Mouse (Mus musculus) kidney, adult 8-10 months (tissue): ENCODE measurements around the gene Cdx4.

ENCODE experiments used
- DNase-seq, 2 experiments: peaks; one replicate each; pipeline ENCODE4 v3.0.0; 2022

The Cdx4 gene

DNA sequence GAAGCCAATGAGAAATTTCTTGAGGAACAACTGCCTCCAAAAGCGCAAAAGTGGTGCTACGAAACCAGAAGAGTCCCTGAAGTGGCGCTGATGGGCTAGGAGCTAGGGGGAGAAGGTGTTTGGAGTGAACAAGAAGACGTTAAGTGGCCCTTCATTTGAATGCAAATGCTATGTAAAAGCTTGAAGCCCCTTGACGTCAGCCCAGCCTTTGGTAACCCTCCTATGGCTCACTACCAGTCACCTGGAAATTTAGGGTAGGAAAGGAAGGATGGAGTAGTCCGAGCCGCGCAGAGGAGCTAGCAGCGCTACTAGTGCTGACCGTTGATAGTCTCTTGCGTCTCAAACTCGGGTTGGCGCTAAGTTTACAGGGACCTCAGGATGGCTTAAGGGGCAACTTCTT is at the start of gene Cdx4:
Cdx4 (plus strand) TSS at position 253 of the 400 bp plus-strand sequence.
- DNase-seq, result no peak

DNA sequence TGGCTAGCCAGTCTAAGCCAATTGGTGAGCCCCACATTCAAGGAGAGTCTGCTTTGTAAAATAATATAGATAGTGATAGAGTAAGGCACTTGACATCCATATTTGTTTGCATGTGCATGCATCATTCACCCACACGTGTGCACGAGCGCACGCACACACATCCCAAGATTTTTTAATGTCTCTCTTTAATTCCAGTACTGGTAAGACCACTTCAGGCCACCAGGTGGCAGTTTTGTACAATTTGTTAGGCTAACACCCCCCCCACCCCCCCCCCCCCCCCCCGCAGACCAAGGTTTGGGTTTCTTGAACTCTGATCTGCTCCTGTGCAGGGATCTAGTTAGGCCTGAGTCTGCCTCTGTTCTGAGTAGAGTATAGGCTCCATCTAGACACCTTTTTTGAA is 46.9 kb upstream of the Cdx4 start:
- peak in 1 of 2 experiments; percentile 46 for DNase-seq

DNA sequence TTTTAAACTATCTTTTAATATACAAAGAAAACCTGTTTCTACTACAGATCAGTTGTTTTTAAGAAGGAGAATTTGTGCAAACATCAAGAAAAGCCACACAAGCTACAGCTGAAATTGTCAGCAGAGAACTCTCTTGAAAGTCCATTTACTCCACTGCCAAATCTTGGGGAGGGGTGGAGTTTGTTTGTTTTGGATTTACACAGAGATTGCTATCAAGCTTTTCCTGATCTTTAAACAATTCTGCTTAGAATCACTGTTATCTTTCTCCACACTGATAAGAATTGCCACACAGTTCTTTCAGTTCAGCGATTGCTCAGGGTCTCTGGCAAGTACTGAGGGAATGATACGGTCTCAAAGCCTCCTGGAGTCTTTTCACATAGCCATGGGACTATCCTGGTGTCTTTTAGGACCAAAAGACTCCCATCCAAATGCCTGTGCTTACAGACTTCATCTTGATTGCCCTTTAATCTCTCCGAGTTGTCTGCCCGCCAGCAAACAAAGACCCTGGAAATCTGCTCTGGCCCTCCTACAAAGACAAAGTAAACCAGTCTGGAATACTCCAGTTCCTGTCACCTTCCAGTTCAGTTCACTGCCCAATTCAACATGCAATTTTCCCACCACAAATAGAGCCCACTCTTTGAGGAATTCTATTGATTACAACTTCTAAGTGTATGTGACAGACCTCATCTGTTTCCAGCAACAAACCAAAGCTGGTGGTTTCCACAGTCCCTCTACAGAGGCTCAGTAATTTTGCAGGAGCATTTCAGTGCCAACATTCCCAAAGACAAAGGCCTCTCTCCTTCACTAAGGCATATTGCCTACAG is 34.1 kb upstream of the Cdx4 start:
- no peak for DNase-seq

DNA sequence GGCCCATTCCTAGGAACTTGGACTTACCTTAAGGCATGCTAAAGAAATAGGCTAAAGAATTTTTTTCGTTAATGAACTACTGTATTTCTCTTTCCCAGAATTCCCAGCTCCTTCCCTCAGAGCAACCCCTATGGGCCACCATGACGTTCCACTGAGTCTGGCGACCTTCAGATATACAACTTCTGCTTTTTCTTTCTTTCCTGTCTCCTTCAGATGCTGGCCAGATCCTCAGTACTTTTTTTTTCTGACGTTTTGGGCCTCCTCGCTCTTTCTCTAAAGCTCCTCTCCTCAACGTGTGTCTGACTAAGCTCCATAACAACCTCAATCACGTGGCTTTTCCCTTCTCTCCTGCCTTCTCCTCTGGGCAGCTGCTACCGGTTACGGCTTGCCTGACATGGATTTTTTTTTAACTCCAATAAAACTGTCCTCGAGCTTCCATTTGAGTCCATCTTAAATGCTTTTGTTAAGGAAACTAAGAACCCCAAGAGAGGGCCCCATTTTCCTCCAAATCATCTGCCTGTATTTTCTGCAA is 33.3 kb upstream of the Cdx4 start:
- no peak for DNase-seq

DNA sequence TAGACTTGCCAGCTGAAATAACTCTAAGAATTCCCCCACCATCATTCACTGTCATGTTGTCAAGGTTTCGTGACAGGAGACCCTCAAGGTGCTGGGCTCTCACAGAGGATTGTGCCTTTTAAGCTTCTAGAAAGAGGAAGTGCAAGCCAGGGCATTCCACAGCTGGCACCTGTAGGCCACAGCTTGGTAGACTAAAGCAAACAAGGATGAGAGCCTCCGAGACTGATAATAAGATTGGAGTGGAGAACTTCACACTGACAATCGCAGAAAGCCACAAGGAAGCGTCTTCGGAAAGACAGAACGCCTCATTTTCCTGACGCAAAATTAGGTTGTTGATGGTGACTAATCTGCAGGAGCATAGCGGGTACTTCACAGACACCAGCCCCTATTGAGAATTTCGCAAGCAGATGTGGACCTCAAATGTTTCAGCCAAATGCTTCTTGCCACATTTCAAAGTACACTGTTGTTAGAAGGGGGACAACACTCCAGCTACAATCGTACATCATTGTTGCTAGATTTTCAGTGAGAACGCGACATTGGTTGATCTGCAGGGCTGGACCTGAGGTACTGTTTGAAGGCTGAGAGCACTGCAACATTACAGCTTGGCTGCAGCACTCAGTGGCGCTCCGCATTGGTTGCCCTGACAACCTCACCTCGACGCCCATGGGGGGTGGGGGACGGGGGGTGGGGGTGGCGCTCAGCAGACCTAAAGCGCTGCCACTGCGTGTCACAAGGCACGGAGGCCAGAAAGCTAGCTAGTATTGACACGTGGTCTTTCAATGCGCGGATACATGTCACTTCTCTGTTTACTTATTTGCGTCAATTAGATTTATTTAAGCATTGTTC is 32.5 kb upstream of the Cdx4 start:
- no peak for DNase-seq

DNA sequence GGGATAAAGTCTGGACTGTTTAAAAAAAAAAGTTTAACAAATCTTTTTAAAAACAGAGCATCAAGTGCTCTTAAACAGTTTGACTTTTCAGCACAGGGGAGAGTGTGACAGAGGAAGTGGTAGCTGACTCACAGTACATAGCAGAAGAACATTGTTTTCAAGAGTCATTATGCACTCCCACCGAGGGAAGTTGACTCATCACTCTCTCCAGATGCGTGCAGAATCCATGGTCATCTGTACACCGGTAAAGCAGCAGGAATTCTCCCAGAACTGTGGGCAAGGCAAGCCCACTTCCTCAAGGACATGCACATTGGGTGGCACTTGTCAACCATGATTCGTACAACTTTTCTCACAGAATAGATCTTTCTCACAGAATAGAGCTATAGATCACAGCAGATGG is 22.3 kb upstream of the Cdx4 start:
- DNase-seq, result no peak

DNA sequence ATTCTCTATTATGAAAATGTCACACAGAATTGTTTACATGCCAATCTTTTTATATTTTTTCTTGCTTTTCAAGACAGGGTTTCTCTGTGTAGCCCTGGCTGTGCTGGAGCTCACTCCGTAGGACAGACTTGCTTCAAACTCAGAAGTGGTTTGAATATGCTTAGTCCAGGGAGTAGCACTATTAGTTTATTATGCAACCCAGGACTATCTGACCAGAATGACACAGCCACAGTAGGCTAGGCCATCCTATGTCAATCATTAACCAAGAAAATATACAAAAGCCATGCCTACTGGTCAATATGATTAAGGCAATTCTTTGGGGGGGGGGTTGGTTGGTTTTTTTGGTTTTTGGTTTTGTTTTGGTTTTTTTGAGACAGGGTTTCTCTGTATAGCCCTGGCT is 12.9 kb upstream of the Cdx4 start:
- no peak for DNase-seq

DNA sequence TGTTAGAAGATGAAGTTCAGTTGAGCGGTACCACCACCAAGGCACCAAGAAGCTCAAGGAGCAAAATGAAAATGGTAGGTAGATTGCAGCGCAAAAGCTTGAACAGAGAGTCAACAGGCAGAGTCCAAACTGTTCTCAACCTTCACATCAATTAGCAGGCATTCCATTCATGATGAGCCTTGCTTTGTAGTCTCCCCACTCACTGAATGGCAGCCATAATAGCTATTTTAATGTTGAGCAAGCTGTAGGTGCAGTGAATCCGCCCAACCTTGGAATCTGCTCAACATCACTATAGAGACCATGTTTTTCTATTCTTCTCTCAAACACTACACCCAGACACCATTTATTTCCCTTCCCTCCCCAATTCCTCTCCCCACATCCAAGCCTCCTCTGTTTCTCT is 9.5 kb upstream of the Cdx4 start:
- no peak for DNase-seq

DNA sequence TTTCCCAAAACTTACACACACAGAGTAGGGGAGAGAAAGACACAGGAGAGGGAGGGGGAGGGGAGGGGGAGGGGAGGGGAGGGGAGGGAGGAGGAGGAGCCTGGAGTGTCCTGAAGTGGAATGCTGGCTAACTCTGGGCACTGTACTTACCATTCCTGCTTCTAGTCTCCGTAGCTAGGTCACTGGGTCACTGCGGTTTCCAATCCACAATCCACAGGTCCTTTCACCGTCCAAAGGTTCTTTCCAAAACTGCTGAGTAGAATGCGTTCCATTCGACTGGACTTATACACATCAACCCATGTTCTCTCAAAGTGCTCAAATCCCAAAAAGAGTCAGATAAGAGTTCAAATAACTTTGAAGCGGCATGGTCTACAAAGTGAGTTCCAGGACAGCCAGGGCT is 7.1 kb upstream of the Cdx4 start:
- DNase-seq, result peak; percentile 52 to 58

DNA sequence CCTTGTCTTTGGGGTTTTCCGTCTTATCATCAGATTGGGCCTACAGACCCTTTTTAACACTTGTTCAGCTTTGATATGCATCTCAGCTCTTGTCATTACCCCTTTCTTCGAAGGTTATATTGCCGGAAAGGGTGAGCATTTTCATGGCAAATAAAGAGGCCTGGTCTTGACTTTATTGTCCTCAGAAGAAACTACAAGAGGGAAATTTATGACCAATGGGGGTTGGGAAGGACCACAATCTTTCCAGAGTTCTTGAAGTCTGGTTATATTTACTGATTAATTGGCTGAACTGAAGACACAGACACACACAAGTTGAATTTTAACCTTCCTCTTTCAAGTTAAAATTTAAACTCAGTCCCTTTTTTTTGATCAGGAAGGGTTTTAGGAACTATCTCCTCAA is 4.7 kb downstream of the Cdx4 start:
- peak in 1 of 2 experiments; percentile 14 for DNase-seq

DNA sequence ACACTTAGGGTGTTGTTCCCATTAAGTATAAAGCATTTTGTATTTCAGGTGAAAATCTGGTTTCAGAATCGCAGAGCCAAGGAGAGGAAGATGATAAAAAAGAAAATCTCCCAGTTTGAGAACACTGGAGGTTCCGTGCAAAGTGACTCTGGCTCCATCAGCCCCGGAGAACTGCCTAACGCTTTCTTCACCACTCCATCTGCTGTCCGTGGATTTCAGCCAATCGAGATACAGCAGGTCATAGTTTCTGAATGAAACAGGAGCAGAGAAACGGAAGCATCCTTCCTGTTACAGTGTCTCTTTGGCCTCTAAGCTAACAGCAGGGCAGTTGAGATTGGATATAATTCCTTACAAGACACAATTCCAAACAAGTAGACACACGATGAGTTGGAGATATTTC is 8.2 kb downstream of the Cdx4 start:
- DNase-seq, result no peak

DNA sequence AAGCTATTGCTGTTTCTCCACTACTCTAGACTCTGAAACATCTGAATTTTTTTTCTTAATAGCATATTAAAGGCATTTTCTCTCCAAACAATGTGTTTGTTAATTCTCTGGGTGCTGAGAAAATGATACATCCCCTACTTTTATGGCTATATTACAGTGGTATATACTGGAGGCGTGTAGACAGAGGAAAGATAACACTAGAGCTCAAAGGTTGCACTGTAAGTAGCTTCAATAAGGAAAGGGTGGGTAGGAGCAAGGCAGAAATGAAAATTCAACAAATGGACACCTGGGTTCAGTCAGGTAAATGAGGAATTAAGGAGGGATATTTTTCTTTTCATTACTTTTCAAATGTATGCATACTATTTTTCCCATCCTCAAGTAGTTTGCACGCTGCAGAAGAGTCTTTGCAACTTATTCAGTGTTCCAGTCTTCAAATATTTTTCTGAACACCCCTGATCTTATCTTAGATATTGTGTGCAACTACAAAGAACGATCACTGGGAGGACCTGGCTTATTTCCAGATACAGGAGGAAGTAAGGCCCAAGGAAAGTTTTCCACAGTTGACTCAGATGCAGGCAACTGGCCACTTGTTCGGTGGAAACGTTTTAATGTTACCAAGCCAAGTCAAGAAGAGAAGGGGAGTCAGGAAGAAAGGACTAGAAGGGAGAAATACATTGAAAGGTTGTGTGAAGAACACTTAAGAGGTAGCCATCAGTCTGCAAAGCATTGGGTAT is 10.1 kb downstream of the Cdx4 start:
- DNase-seq, result no peak

DNA sequence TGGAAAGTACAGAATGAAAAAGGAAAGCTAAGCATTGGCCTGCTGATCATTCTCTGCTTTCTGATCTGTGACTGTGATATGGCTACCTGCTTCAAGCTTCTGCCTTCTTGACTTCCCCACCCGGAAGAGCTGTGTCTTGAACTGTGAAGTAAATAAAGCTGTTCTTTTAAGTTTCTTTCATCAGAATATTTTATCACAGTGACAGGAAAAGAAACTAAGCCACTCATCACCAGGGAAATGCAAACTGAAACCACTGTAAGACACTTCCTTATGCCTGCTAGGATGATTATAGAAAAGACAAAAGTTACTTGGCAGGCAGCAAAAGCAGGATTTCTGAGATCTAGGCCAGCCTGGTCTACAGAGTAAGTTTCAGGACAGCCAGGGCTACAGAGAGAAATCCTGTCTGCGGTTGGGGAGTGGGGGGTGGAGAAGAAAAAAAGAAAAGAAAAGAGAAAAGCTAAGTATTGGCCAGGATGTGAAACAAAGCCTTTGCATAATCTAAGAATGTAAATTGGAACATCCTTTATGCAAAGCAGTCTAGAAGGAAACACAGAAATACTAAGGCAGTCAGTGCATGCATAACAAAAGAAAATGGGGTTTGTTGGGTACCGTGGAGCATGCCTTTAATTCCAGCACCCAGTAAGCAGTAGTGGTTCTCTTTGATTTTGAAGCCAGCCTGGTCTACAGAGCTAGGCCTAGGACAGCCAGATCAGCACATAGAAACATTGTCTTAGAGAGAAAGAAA is 20.3 kb downstream of the Cdx4 start:
- no peak for DNase-seq

DNA sequence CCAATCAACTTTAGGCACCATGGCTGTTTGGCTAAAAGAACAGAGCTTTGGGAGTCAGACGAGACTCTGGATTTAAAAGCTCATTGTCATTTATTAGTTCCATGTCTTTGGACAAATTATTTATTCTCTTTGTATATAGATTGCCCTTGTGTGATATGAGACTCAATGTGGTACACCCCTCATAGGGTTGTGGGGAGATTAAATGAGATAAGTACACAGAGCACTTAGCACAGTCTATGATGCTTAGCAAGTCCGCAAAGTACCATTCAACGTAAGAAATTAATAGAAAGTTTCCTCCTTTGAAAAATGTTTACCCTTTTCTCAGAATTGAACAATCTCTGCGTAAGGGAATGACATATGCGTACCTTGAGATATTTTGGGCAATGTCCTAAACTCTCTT is 34.6 kb downstream of the Cdx4 start:
- no peak for DNase-seq

DNA sequence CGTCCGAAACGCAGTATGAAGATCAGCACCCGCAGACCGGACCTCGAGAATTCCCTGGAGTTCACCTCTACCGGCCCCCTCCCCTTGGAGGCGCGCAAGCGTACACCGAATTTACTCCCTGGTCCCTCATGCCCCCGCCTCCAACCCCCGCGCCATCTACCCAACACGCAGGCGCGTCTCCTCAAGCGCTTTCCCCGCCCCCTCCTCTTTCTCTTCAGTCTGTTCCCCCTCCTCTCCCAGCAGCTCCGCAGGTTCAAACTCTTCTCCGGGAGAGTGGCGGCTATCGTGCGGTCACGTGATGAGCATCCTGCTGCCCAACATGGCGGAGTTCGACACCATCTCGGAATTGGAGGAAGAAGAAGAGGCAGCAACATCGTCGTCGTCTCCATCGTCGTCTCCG is 35.1 kb downstream of the Cdx4 start, which contains the start of gene Chic1:
Chic1 (plus strand) TSS at position 190 of the 400 bp plus-strand sequence.
- peak; percentile 66 to 74 for DNase-seq

DNA sequence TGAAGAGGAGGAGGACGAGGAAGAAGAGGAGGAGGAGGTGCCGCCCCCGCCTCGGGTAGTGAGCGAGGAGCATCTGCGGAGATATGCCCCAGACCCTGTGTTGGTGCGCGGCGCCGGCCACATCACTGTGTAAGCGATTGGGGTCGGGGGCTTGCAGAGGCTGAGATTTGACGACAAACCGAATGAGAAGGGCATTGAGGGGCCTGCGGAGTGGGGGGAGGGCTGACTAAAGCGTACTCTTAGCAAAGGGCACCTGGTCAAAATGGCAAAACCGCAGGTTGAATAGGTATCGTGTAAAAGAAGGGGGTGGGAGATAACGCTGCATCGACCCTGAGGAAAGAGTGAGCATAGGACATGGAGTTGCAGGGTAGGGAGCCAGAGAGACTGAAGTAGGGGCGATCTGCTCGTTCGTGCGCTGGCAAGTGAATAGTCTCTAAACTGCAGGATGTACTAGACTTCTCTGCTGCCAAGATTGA is 35.6 kb downstream of the Cdx4 start:
- peak in 1 of 2 experiments; percentile 2 for DNase-seq

DNA sequence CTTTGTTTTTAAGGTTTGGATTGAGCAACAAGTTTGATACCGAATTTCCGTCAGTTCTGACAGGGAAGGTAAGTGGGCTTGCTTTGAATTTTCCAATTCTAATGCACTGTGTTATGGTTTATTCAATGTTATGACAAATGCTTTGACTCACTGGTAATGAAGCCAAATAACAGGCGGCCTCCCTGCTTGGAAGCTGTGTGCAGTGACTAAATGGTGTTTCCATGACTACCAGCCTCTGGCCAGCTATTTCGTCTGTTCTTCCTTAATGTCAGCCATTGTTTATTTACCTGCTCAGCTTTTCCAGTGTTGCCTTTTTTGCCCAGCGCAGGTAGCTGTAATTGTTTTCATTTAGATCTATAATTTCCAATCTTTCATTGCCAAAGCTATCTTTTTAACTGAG is 45.0 kb downstream of the Cdx4 start:
- DNase-seq, result no peak

DNA sequence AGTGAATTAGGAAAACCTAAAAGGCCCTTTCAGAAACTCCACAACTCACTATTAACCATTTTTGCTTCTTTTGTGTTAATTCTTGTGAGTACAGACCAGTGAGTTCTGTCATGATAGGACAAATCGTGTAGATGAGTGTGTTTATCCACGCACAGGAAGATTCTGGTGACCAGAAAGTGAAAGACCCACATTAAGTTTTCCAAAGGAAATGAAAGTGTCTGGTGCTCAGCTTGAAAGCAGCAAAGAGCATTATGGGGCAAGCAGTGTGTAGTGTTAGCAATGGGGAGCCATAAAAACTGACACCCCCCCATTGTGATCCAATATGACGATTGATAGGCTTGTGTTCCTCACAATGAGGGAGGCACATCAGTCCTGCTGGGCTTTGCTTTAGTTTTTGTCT is 47.5 kb downstream of the Cdx4 start:
- no peak for DNase-seq

DNA sequence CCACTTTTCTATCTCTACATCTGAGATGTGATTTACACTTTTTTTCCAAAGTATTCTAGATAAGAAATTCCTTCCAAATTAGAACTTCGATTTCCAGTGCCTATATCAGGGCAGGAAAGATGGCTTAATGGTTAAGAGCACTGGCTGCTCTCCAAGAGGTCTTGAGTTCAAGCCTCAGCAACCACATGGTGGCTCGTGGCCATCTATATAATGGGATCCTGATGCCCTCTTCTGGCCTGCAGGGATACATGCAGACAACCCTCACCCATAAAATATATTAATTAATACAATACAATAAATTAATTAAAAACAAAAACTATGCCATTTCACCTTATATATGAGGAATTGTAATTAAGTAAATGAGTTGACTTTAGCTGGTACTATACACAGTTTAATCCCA is 50.0 kb downstream of the Cdx4 start:
- peak; percentile 10 to 16 for DNase-seq

DNA sequence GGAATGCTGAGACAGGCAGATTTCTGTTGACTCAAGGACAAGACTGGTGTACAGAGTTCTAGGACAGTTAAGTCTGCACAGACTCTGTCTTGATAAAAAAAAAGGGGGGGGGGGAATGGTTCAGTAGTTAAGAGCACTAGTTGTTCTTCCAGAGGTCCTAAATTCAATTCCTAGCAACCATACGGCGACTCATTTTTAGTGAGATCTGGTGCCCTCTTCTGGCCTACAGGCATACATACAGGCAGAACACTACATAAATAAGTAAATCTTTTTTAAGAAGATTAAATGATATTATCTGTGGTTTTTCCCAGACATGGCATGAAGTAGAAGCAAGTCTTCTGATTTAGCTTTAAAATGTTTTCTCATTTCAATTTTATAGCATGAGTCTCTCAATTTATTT is 50.4 kb downstream of the Cdx4 start:
- no peak for DNase-seq

DNA sequence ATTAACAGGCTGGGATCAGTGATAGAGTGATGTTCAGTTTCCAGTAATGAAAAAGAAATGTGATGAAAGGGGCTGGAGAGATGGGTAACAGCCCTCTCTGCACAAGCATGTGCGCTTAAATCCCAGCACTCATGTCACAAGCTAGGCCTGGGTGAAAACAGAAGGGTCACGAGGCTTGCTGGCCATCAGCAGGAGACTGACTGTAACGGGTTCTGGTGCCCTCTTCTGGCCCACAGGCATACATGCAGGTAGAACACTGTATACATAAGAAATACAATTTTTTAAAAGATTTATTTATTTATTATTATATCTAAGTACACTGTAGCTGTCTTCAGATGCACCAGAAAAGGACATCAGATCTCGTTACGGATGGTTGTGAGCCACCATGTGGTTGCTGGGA is 53.1 kb downstream of the Cdx4 start:
- peak in 1 of 2 experiments; percentile 8 for DNase-seq
